1 mouse cellular context compared by ENCODE assay signal in the genomic region with DNA sequence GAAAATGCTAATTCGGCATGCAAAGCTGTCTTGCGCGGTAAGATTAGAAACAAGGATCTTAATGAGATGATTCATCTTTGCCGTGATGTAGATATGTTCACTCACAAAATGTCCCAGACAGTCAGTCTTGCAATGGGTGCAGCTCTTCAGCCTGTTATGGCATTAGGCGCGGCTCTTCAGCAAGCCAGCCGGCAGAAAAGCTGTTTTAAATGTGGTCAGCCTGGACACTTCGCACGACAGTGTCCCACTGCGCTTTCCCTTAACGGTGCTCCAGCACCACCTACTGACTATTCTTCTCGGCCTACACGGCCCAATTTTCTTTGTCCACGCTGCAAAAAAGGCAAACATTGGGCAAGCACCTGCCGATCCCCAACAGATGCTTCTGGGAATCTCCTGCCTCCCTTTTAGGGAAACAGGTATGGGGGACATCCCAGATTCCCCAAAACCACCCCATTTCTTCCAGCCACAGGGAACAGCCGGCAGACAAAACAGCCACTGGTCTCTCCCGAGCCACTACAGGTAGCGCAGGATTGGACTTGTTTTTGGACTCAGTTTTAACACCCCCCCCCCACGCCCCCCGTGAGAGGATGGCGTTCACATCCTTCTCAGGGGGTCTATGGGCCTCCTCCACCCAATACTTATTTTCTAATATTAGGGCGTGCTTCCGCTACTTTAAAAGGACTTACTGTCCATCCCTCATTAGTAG.
TF ChIP-seq lines count a peak whose summit lies in the region.

No protein-coding gene starts in this region.

TF ChIP-seq in CH12.LX, 34 proteins besides CTCF, POLR2A, EP300 and RAD21:
- 0 out of 2 replicates have a peak, but pooled peaks have one; percentile 24 for TF ChIP-seq IRF4 (IDR thresholded peaks at IDR 0.05; ENCODE audit: low read depth, low read length)
- no peak for TF ChIP-seq MAFK (IDR thresholded peaks at IDR 0.05; ENCODE audit: insufficient replicate concordance, low read length)
TF ChIP-seq in CH12.LX: peak in this region for 1.
